Mouse (Mus musculus) monocyte, adult 2 months (primary cell): Measurements from ENCODE around the gene Lin52.

ENCODE experiments used
- DNase-seq, 2 experiments: peaks; one replicate each; pipeline ENCODE4 v3.0.0; 2022; ENCODE audit warnings: low spot score in 2 of 2, low read depth in 1 of 2

Lin52 gene

GRCm38 (mm10) chr12:84589825-84590761 is 138.9 kb downstream of the Lin52 start:
- DNase-seq: peak; percentile 59 to 79
